8 mouse cellular contexts compared by ENCODE assay signal in genomic region chr8:60954281-60955014, GRCm38 (mm10). TPM values are rescaled to one million over a fixed set of nuclear protein-coding genes. Genes with fewer than 3 reads are reported as not detected.
DNase-seq lines count a peak whose midpoint lies in the region; ATAC-seq lines count a peak whose summit lies in the region.

No protein-coding gene starts in this region.

- peaks cover 59% of the 10 kb centered on the region for H3K4me1 ChIP-seq in megakaryocyte, embryonic 14.5 days

- H3K36me3 ChIP-seq in megakaryocyte, embryonic 14.5 days (replicated peaks; ENCODE audit: low read length), result peaks cover 3% of the 10 kb centered on the region

- H3K4me3 ChIP-seq in megakaryocyte, embryonic 14.5 days (replicated peaks), result peak overlapping the region; percentile 96

- DNase-seq in adrenal gland, postnatal 10 days, result peak; percentile 80
- DNase-seq in embryo, embryonic 11.5 days (ENCODE audit: low read depth, low spot score), result peak; percentile 73
- DNase-seq in gastrocnemius, postnatal 25 days, result peak; percentile 66
- DNase-seq in left cerebral cortex, adult 9 months (ENCODE audit: low spot score in 2 of 2), result peak; percentile 86 to 87
- DNase-seq in right cerebral cortex, postnatal 14 days, result peak; percentile 53
- DNase-seq in thymus, postnatal 4 days, result no peak

- peak; percentile 70 for ATAC-seq in inflammation-experienced regulatory T-cells, adult 6 months

- no peaks in the 10 kb centered on the region for H3K27me3 ChIP-seq in megakaryocyte, embryonic 14.5 days (replicated peaks)

- H3K9me3 ChIP-seq in megakaryocyte, embryonic 14.5 days, result no peaks in the 10 kb centered on the region

RNA-seq across cellular contexts. Expression of gene Clcn3, which starts 28.7 kb away (rescaled TPM):
- total RNA-seq in adrenal gland, postnatal 10 days (2021), result 10 to 100 TPM; 32.3 to 38.1 TPM
- total RNA-seq in gastrocnemius, postnatal 25 days (2021), result 10 to 100 TPM; 24.2 to 25.3 TPM
- 10 to 100 TPM; 19.2 to 24.6 (median 24.4) TPM for polyA plus RNA-seq in inflammation-experienced regulatory T-cells, adult 6 months (2017; shearing (Covaris generic))
- polyA plus RNA-seq in megakaryocyte, embryonic 14.5 days (2012; ENCODE audit: insufficient read depth, low replicate concordance), result 3.7 and 4.8 TPM in 2 replicates

RNA-seq across cellular contexts. Expression of gene Nek1, which starts 38.5 kb away (rescaled TPM):
- total RNA-seq in adrenal gland, postnatal 10 days (2021), result 10 to 100 TPM; 11.5 to 19.5 TPM
- total RNA-seq in gastrocnemius, postnatal 25 days (2021), result 1 to 10 TPM; 4.7 to 5.4 TPM
- polyA plus RNA-seq in inflammation-experienced regulatory T-cells, adult 6 months (2017; shearing (Covaris generic)), result 1 to 10 TPM; 5.5 to 7.3 (median 5.7) TPM
- polyA plus RNA-seq in megakaryocyte, embryonic 14.5 days (2012; ENCODE audit: insufficient read depth, low replicate concordance), result 0.27 TPM in 1 of 2 replicates, not detected in the other
